Comparison of ENCODE assay signal across 9 mouse cellular contexts in the genomic region with DNA sequence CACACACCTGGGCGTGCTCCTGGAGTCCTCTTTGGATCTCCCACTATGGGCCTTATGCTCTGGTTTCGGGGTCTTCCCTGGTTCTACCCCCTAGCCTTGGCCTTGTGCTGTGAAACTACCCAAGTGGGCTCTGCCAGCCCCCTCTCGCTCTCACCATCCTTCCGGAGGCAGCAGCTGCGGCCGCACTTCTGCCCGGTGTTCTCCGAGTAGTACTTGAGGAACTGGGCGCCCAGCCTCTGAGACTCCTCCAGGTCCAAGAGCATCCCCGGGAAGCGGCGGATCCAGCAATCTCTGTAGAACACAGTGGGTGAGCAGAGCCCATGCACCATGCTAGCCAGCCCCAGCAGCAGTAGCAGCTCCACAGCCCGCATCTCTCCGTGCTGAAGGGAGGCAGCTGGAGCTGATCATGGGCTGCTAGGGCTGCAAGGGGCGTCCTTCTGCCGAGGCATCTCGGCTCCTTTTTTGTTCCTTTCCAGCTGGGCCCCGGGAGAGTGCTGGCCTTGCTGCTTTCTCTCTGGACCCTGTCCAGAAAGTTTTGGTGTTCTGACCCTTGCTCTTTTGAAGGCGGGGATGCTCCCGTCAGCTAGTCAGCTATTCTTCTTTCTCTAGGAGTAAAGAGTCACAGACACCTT. TPM values are rescaled to one million over a fixed set of nuclear protein-coding genes. Genes with fewer than 3 reads are reported as not detected.
DNase-seq lines count a peak whose midpoint lies in the region; ATAC-seq lines count a peak whose summit lies in the region.
"Had no signal": no experiment of that assay in that cellular context is flagged by ENCODE, and none has a peak within 500 bp of the region (broad histone marks: within the 10 kb centered on the region; RNA-seq: fewer than 3 reads in every experiment).

A gene (minus strand): TSS at position 439 of the 632 bp plus-strand sequence.

- peaks cover 21% of the 10 kb centered on the region for H3K27me3 ChIP-seq in embryonic facial prominence, embryonic 10.5 days (replicated peaks; ENCODE audit: low read depth, poor library complexity, severe bottlenecking)
- no peaks in the 10 kb centered on the region for H3K27me3 ChIP-seq in midbrain, embryonic 15.5 days (replicated peaks)

- no peak within 1 kb of the TSS for H3K9ac ChIP-seq in midbrain, embryonic 15.5 days

- ATAC-seq in midbrain, embryonic 15.5 days (replicated peaks), result no peak; the same call in 1 of the 2 replicates

- intact Hi-C loops in heart, postnatal 10 days (cut with DNase I), result no loop called here

- no peaks in the 10 kb centered on the region for H3K36me3 ChIP-seq in embryonic facial prominence, embryonic 10.5 days (replicated peaks)
- no peaks in the 10 kb centered on the region for H3K36me3 ChIP-seq in midbrain, embryonic 15.5 days (replicated peaks)

- peak within 1 kb of the TSS; percentile 50 for H3K4me3 ChIP-seq in embryonic facial prominence, embryonic 10.5 days
- peak within 1 kb of the TSS; percentile 23 for H3K4me3 ChIP-seq in midbrain, embryonic 15.5 days

- H3K4me2 ChIP-seq in midbrain, embryonic 15.5 days, result peak within 1 kb of the TSS; percentile 54

- peak; percentile 24 to 57 for DNase-seq in adrenal gland, postnatal 36 days
- peak; percentile 74 for DNase-seq in embryonic facial prominence, embryonic 10.5 days (ENCODE audit: low spot score)
- peak; percentile 55 to 75 for DNase-seq in heart, postnatal 10 days
- DNase-seq in kidney, postnatal 10 days, result peak; percentile 83
- DNase-seq in thymus, postnatal 4 days, result peak; percentile 46
- DNase-seq in cerebellum, adult 9-11 months, result no peak
- DNase-seq in urinary bladder, adult 2 months (ENCODE audit: low spot score), result no peak

- peak within 1 kb of the TSS; percentile 80 for H3K27ac ChIP-seq in embryonic facial prominence, embryonic 10.5 days (replicated peaks)
- H3K27ac ChIP-seq in midbrain, embryonic 15.5 days, result no peak within 1 kb of the TSS
- H3K27ac ChIP-seq: macrophage had no signal

- no peaks in the 10 kb centered on the region for H3K9me3 ChIP-seq in embryonic facial prominence, embryonic 10.5 days
- H3K9me3 ChIP-seq in midbrain, embryonic 15.5 days, result no peaks in the 10 kb centered on the region

- peaks cover 46% of the 10 kb centered on the region for H3K4me1 ChIP-seq in embryonic facial prominence, embryonic 10.5 days
- peaks cover 13% of the 10 kb centered on the region for H3K4me1 ChIP-seq in midbrain, embryonic 15.5 days

- 3% methylated on average over 20 of the region's 20 CpGs for WGBS in embryonic facial prominence, embryonic 10.5 days
- WGBS in midbrain, embryonic 15.5 days, result 4% methylated on average over 19 of the region's 20 CpGs

RNA-seq across cellular contexts. Expression of the gene that starts here (rescaled TPM):
- under 1 TPM in 1 of 2 experiments, not detected in 1; 0.33 TPM for total RNA-seq in adrenal gland, postnatal 36 days (2021)
- polyA plus RNA-seq in embryonic facial prominence, embryonic 10.5 days (2016; fragmentation: Nextera tagmentation; extraction: Ambion mirVana), result 0.62 and 2.0 TPM in 2 replicates
- total RNA-seq in heart, postnatal 10 days (2021), result not detected
- 0.89 and 1.0 TPM in 2 replicates for polyA plus RNA-seq in midbrain, embryonic 15.5 days (2015; fragmentation: Nextera tagmentation; extraction: Ambion mirVana)
- 4.3 and 4.7 TPM in 2 replicates for polyA plus RNA-seq in urinary bladder, adult 2 months (2012; rRNA removed)
- polyA plus RNA-seq: macrophage had no signal

Comparison
In these comparisons a context has a peak if more than half of its experiments do, and no peak if none do; other contexts are left out.
1. Peak in DNase-seq in adrenal gland, postnatal 36 days; RNA of the gene not detected or under 1 TPM.
2. Peak in DNase-seq in heart, postnatal 10 days; RNA of the gene not detected or under 1 TPM.
3. DNase-seq: peak in embryonic facial prominence, embryonic 10.5 days (single experiment), kidney, postnatal 10 days (single experiment) and thymus, postnatal 4 days (single experiment); none in cerebellum, adult 9-11 months (single experiment) and urinary bladder, adult 2 months (single experiment).